Mouse (Mus musculus): ENCODE measurements at regions not wholly inside any gene's neighbourhood (a gene's known extent, or its start where the extent isn't known, plus 50 kb on each side); places are given as distances from the start of the nearest gene placed in this dataset.
"Not testable (repeated sequence)": the region's sequence is repeated elsewhere in the genome, so short reads cannot be mapped to it uniquely, and the experiment has no call there.

DNA sequence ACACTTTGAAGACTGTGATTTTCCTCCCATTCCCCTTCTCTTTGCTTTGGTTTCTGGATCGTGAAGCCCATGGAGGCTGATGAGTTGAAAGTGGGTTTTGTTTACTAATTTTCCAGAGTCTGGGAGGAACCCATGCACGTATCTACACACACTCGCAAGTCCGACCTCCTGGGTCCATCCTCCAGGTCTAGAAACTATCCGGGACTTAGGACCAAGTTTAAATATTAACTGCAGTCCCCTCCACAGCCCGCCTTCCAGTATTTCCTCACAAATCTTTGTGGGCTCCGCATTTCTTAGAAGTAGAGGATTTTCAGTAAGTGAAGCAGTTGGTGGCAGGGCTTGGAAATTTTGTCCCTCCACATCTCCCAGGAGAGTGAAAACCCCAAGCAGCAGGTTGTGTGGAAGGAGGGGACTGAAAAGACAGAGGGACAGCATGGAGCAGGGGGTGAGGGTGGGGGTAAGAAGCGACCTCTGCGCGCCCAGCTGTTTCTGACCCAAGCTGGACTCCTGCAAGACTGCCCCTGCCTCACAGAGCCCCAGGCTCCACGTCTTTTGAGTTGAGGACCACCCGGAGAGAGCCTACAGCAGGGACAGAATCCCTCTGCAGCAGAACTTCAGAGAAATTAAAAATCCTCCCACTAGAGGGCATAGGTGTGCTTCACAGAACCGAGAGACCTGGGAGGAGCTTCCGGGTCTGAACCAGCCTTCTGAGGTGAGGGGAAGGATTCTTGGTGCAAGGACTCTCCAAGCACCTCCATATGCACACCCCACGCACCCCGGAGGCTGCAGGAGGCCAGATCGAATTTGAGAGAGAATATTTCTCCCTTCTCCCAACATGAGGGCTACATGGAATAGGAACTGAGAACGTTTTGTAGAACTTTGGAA is 174.4 kb upstream of the Thpo start:
- peak in 1 of 2 experiments; percentile 12 for DNase-seq (ENCODE audit: low spot score in 2 of 2)
- not testable (repeated sequence) for H3K27ac ChIP-seq, H3K4me3 ChIP-seq
- peak; percentile 67 for TF ChIP-seq CTCF (conservative IDR thresholded peaks at IDR 0.05)

GRCm38 (mm10) chr16:20895734-20896133 is 161.4 kb upstream of the Thpo start:
- H3K4me3 ChIP-seq, result no peak overlapping the region
- H3K27ac ChIP-seq, result no peak overlapping the region
- TF ChIP-seq CTCF (conservative IDR thresholded peaks at IDR 0.05), result peak; percentile 76
- peak; percentile 48 to 67 for DNase-seq (ENCODE audit: low spot score in 2 of 2)

DNA sequence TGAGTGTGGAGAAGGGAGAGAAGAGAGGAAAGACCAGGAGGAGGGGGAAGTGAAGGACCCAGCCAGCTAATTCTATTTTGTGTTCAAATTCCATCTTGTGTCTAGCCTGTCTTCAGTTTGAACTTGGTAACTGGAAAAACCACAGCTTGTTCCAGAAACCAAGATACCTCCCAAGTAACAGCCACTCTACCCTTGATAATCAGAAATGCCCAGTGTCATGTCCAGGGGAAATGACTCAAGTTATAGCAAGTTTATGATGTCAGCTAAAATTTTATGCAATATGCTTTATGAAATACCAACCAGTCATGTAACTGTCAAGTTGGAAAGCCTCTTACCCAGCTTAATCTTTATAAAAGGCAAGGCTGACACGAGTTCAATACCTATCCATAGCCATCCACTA is 137.4 kb upstream of the Thpo start:
- TF ChIP-seq CTCF (conservative IDR thresholded peaks at IDR 0.05), result no peak
- no peak overlapping the region for H3K4me3 ChIP-seq
- no peak for DNase-seq (ENCODE audit: low spot score in 2 of 2)
- H3K27ac ChIP-seq, result no peak overlapping the region

GRCm38 (mm10) chr16:20866771-20867170 is 132.5 kb upstream of the Thpo start:
- no peak for TF ChIP-seq CTCF (conservative IDR thresholded peaks at IDR 0.05)
- Histone ChIP-seq H3K27ac (no peak overlapping the region), H3K4me3 (no peak overlapping the region)
- no peak for DNase-seq (ENCODE audit: low spot score in 2 of 2)

- no peak overlapping the region for H3K27ac ChIP-seq
- no peak for DNase-seq (ENCODE audit: low spot score in 2 of 2)
- no peak for TF ChIP-seq CTCF (conservative IDR thresholded peaks at IDR 0.05)
- H3K4me3 ChIP-seq, result no peak overlapping the region
These were observed 126.9 kb upstream of the Thpo start for GRCm38 (mm10) chr16:20861256-20861655.

GRCm38 (mm10) chr16:20860606-20861005 is 126.3 kb upstream of the Thpo start:
- not testable (repeated sequence) for H3K4me3 ChIP-seq; H3K27ac ChIP-seq; DNase-seq (ENCODE audit: low spot score in 2 of 2)

DNA sequence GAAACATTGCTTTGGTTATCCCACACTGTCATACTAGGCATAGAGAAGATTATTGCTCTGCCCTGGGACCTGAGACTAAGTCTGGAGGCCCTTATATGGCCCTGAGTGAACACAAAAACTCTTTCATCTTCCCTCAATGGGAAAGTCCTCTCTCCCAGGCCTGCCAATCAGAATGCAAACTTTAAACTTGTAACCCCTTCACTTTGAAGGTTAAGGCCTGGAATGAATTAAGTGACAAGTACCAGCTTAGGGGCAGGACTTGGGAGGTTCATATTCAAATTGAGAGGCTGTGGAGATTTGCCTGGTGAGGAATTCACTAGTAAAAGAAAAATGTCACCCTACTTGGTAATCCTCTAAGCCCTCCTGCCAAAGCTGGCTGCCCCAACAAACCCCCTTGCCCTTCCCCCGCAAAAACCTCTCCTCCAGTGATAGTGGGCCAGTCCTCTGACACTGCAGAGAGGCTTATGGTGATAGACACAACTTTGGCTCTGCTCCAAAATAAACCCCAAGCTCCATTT is 120.4 kb upstream of the Thpo start:
- H3K27ac ChIP-seq, result no peak overlapping the region
- no peak for TF ChIP-seq CTCF (conservative IDR thresholded peaks at IDR 0.05)
- DNase-seq (ENCODE audit: low spot score in 2 of 2), result no peak
- H3K4me3 ChIP-seq, result no peak overlapping the region

DNA sequence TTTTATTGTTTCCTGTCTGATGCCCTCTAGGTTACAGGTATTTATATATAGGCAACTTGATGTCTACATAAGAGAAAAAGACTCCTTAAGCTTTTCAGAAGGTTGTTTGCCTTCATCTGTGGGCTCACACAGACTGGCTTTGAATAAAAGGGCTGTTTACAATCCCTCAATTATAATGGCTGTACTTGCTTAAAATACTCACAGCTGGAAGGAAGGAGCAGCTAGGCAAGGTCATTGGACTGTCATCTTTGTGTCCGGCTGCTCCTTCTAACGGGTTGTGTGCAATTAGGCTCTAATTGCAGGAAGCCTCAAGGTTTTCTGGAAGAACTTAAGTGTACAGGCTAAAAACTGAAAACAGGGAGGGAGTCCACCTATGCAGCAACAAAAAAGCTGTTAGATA is 103.8 kb upstream of the Thpo start:
- no peak for TF ChIP-seq CTCF (conservative IDR thresholded peaks at IDR 0.05)

DNA sequence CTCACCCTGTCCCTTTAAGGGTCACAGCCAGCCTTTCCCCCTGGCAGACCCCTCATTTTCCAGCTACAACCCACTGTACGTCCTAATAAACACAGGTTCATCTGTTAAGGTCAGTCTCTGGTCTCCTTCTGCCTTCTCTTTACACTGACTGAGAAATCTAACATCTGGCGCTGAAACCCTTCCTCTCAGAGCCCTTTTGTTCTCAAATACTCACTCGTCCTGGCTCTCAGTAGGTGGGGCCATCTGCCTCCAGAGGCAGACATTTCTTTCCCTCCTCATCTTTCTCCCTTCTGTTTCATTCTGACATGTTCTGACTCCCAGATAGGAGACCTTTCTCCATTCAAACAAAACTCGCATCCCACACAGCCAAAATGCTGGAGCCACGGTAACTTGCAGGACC is 102.6 kb upstream of the Thpo start:
- no peak for DNase-seq (ENCODE audit: low spot score in 2 of 2)
- TF ChIP-seq CTCF (conservative IDR thresholded peaks at IDR 0.05), result no peak

More for the DNA sequence above, 103.8 kb upstream of the Thpo start:
- DNase-seq (ENCODE audit: low spot score in 2 of 2), result no peak
- Histone ChIP-seq H3K27ac (no peak overlapping the region), H3K4me3 (no peak overlapping the region)

DNA sequence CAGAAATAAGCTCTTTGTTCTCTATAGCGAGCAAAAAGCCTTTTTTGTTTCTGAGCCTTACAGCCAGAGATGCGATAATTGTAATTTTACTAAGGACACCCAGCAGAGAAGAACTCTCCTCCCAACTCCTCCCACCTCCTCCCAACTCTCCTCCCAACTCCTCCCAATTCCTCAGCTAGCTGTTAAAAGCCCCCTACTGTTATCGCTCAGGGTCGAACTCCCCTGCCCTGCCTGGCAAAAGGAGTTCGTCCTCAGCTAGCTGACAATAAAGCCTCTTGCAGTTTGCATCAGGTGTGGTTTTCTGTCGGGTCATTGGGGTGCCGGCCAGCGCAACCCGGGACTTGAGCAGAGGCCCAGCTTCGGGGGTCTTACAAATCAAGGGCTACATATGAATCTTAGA is 99.5 kb upstream of the Thpo start:
- H3K4me3 ChIP-seq; H3K27ac ChIP-seq; DNase-seq (ENCODE audit: low spot score in 2 of 2): not testable (repeated sequence)

More for the DNA sequence above, 102.6 kb upstream of the Thpo start:
- Histone ChIP-seq H3K4me3 (no peak overlapping the region), H3K27ac (no peak overlapping the region)

DNA sequence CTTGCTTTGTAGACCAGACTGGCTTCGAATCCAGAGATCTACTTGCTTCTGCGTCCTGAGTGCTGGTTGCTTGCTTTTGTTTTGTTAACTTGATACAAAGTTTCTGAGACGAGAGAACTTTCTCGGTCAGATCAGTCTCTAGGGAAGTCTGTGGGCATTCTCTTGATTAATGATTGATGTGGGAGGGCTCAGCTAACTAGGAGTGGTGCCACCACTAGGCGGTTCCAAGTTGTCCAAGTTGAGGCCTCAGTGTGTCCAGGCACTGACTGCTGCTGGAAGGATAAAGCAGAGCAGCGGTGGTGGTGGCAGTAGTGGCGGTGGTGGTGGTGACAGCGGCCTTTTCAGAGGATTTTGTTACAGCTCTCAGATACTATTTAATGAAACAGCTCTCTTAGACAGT is 99.0 kb upstream of the Thpo start:
- no peak for DNase-seq (ENCODE audit: low spot score in 2 of 2)
- TF ChIP-seq CTCF (conservative IDR thresholded peaks at IDR 0.05), result no peak
- Histone ChIP-seq H3K27ac (no peak overlapping the region), H3K4me3 (no peak overlapping the region)

DNA sequence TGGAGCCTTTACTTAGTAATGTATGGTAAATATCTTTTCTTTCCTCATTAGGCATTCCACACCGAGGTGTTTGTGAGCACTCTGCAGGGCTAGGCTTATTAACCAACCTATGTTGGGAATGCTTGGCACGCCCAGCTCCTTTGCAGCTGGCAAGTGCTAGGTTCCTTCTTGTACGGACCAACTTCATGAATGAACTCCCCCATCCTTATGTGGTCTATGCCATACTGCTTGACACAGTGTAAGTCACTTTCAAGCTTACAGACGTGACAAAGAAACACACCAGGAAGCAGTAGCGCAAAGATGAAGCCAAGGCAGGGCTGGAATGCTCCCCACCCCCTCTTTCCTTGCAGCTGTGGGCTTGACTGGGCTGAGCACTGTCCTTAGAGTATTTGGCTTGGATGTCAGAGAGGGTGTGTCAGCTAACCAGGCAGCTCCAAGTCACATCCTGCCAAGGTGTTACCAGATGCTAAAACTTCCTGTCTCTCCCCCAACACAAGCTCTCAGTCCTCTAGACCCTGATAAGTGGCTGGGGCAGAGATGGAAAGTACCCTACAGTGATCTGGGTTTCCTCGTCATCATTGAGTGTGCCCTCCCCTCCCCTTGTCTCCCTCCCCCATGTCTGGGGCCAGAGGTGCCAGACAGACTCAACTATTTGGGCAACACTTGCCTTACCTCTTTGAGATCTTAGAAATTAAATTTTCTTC is 95.6 kb upstream of the Thpo start:
- Histone ChIP-seq H3K27ac (no peak overlapping the region), H3K4me3 (no peak overlapping the region)
- DNase-seq (ENCODE audit: low spot score in 2 of 2), result no peak

GRCm38 (mm10) chr16:20828996-20829731 is 94.9 kb upstream of the Thpo start:
- DNase-seq (ENCODE audit: low spot score in 2 of 2), result no peak
- H3K27ac ChIP-seq, result no peak overlapping the region
- no peak overlapping the region for H3K4me3 ChIP-seq
- TF ChIP-seq CTCF (conservative IDR thresholded peaks at IDR 0.05), result no peak

More for the DNA sequence above, 95.6 kb upstream of the Thpo start:
- no peak for TF ChIP-seq CTCF (conservative IDR thresholded peaks at IDR 0.05)
